Mouse (Mus musculus) midbrain, embryonic 11.5 days (tissue): Measurements from ENCODE around the gene Tmem141. TPM values are rescaled to one million over a fixed set of nuclear protein-coding genes. Genes with fewer than 3 reads are reported as not detected.

Source experiments
- ATAC-seq: fragments of 200-750 bp; cut with Nextera tagmentation; 2 replicates; pipeline ENCODE4 v1.8.0; 2017; ENCODE audit warnings: moderate TSS enrichment, moderate library complexity; ENCODE audit not compliant: low FRiP score
- DNase-seq: peaks from one replicate; pipeline ENCODE4 v3.0.0; 2015; ENCODE audit warnings: low spot score; ENCODE audit errors: missing footprints
- H3K27ac ChIP-seq: fragments of 300-500 bp; sonication (generic); 2 replicates; pipeline ENCODE4 v1.5.1; 2014; ENCODE audit warnings: low read depth, low read length
- H3K27me3 ChIP-seq: fragments of 300-500 bp; sonication (generic); 2 replicates; pipeline ENCODE4 v1.6.1; 2014; ENCODE audit warnings: mild to moderate bottlenecking, low read length, moderate library complexity, mixed read lengths; ENCODE audit not compliant: control insufficient read depth, insufficient read depth
- H3K36me3 ChIP-seq: fragments of 300-500 bp; sonication (generic); 2 replicates; pipeline ENCODE4 v1.6.1; 2014; ENCODE audit warnings: mild to moderate bottlenecking, low read length, moderate library complexity, mixed read lengths; ENCODE audit not compliant: control insufficient read depth, insufficient read depth
- H3K4me1 ChIP-seq: fragments of 300-500 bp; sonication (generic); 2 replicates; pipeline ENCODE4 v1.6.1; 2014; ENCODE audit warnings: low read length; ENCODE audit not compliant: control insufficient read depth, insufficient read depth
- H3K4me2 ChIP-seq: fragments of 300-500 bp; sonication (generic); 2 replicates; pipeline ENCODE4 v1.6.1; 2014; ENCODE audit warnings: mild to moderate bottlenecking, moderate library complexity
- H3K4me3 ChIP-seq: fragments of 300-500 bp; sonication (generic); 2 replicates; pipeline ENCODE4 v1.5.1; 2014; ENCODE audit warnings: low read depth, low read length
- H3K9ac ChIP-seq: fragments of 300-500 bp; sonication (generic); 2 replicates; pipeline ENCODE4 v1.6.1; 2014; ENCODE audit warnings: low read length
- H3K9me3 ChIP-seq: fragments of 300-500 bp; sonication (generic); 2 replicates; pipeline ENCODE4 v1.6.1; 2016; ENCODE audit warnings: low read length; ENCODE audit not compliant: control insufficient read depth
- WGBS: fragments of 180-500 bp; shearing (Covaris S2); extraction: QIAGEN DNeasy Blood & Tissue Kit; methylation state at CpG from one replicate; pipeline ENCODE4 v1.1.7; 2014; 5-methylcytosine and 5-hydroxymethylcytosine counted together
- polyA plus RNA-seq: library from polyadenylated mRNA; unstranded; fragments of >200 nt; fragmentation: Nextera tagmentation; extraction: Ambion mirVana; gene quantifications from 2 replicates; pipeline ENCODE4 v1.2.1, GENCODE M21; 2014

The Tmem141 gene
- polyA plus RNA-seq, 1 experiment from 2014 or later = 19.1 TPM

GRCm38 (mm10) chr2:25654502-25654901 lies 32.7 kb upstream of the Tmem141 start:
- DNase-seq = no peak
- H3K9ac ChIP-seq = no peak overlapping the region
- H3K27ac ChIP-seq = no peak overlapping the region
- H3K4me2 ChIP-seq = no peak overlapping the region
- ATAC-seq = no peak
- H3K4me3 ChIP-seq = no peak overlapping the region
- no peaks in the 10 kb centered on the region for H3K4me1 ChIP-seq
- WGBS = 47% methylated on average over 1 of the region's 1 CpGs
- H3K36me3 ChIP-seq = no peaks in the 10 kb centered on the region
- no peaks in the 10 kb centered on the region for H3K27me3 ChIP-seq
- H3K9me3 ChIP-seq = no peaks in the 10 kb centered on the region

DNA sequence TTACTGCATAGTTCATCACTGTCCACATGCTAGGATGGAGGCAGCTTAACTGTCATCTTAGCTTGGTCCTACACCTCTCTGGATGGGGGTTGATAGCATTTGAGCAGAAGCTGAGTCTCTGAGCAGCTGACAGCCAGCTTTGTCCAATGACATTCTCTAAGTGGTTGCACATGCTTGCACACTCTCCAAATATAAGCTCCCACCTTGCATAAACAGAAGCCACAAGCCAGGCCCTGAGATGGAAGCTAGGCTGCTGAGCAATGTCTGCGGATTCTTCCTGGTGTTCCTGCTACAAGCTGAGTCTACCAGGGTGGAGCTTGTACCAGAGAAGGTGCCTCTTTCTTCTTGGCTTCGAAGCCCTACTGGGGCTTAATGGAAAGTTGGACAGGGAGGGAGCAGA lies 31.1 kb upstream of the Tmem141 start, which contains the start of gene Lcn8:
Gene Lcn8, plus strand, starts transcription at position 219 of the 400 bp plus-strand sequence.
- Histone ChIP-seq H3K9ac (no peak within 1 kb of the TSS), H3K4me2 (no peak within 1 kb of the TSS)

DNA sequence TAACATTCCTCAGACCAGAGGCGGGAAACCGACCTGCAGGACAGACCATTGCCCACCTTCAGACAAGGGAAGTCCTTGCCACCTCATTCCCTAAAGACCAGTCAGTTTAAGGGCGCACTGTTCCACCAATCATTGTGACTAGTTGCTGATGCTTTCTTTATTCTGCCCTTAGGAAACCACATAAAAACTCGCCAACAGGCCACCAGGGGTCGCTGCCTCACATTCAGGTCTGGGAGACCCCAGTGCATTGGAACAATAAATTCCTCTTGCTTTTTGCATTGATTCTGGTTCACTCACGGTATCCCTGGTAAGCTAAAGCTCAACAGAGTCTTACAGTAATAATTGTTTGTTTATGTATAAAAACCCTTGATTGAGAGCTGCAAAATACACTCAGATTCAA lies 18.1 kb upstream of the Tmem141 start:
- no peak overlapping the region for H3K9ac ChIP-seq
- H3K4me1 ChIP-seq = no peaks in the 10 kb centered on the region
- H3K9me3 ChIP-seq = no peaks in the 10 kb centered on the region
- no peak overlapping the region for H3K4me3 ChIP-seq
- no peak overlapping the region for H3K27ac ChIP-seq
- peak; percentile 91 for DNase-seq
- no peaks in the 10 kb centered on the region for H3K36me3 ChIP-seq
- 19% methylated on average over 6 of the region's 6 CpGs for WGBS
- no peak overlapping the region for H3K4me2 ChIP-seq
- H3K27me3 ChIP-seq = no peaks in the 10 kb centered on the region
- ATAC-seq = no peak

More for the DNA sequence above, 31.1 kb upstream of the Tmem141 start, which contains the start of gene Lcn8:
- H3K9me3 ChIP-seq = no peaks in the 10 kb centered on the region
- no peaks in the 10 kb centered on the region for H3K4me1 ChIP-seq
- no peak within 1 kb of the TSS for H3K4me3 ChIP-seq
- no peak for DNase-seq
- H3K27me3 ChIP-seq = no peaks in the 10 kb centered on the region
- no peak within 1 kb of the TSS for H3K27ac ChIP-seq
- 83% methylated on average over 2 of the region's 2 CpGs for WGBS
- ATAC-seq = no peak
- no peaks in the 10 kb centered on the region for H3K36me3 ChIP-seq

GRCm38 (mm10) chr2:25634046-25634445 lies 12.2 kb upstream of the Tmem141 start:
- no peak for DNase-seq
- H3K27ac ChIP-seq = no peak overlapping the region
- H3K4me3 ChIP-seq = no peak overlapping the region
- no peak overlapping the region for H3K4me2 ChIP-seq
- H3K36me3 ChIP-seq = no peaks in the 10 kb centered on the region
- no peaks in the 10 kb centered on the region for H3K9me3 ChIP-seq
- H3K27me3 ChIP-seq = no peaks in the 10 kb centered on the region
- H3K4me1 ChIP-seq = no peaks in the 10 kb centered on the region
- no peak for ATAC-seq
- WGBS = 26% methylated on average over 1 of the region's 1 CpGs
- no peak overlapping the region for H3K9ac ChIP-seq

DNA sequence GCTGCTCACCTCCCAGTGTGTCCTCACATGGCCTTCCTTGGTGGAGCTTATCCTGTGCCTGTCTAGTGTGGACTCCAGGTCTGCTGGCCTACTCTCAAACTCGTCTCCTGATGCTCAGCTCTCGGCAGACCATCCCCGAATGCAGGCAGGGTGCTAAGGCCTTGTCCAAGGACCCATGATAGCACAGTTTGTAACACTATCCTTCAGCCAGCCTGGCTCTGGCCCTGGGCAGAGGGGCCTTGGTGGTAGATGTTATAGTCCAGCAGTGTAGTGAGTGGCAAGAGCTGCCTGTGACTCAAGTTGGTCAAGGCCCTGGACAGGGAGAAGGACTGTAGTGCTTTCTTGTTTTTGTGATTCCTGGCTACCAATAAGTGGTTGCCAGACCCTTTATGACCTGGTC lies 11.8 kb upstream of the Tmem141 start:
- H3K9ac ChIP-seq = no peak overlapping the region
- no peaks in the 10 kb centered on the region for H3K9me3 ChIP-seq
- no peak overlapping the region for H3K4me3 ChIP-seq
- no peak overlapping the region for H3K4me2 ChIP-seq
- DNase-seq (no peak), ATAC-seq (no peak)
- WGBS = 83% methylated on average over 3 of the region's 3 CpGs
- no peak overlapping the region for H3K27ac ChIP-seq
- no peaks in the 10 kb centered on the region for H3K4me1 ChIP-seq
- no peaks in the 10 kb centered on the region for H3K36me3 ChIP-seq
- no peaks in the 10 kb centered on the region for H3K27me3 ChIP-seq

DNA sequence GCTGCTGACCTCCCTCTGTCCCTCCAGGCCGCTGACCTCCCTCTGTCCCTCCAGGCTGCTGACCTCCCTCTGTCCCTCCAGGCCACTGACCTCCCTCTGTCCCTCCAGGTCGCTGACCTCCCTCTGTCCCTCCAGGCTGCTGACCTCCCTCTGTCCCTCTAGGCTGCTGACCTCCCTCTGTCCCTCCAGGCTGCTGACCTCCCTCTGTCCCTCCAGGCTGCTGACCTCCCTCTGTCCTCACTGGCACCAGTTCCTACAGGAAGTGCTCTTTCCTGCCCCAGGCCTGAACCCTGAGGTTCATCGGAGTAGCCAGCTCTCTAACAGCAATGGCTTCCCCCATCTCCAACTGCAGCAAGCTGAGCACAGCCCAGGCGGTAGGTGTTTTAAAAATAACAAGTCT lies 6.9 kb upstream of the Tmem141 start:
- Histone ChIP-seq H3K9me3 (no peaks in the 10 kb centered on the region), H3K9ac (no peak overlapping the region), H3K27ac (no peak overlapping the region), H3K4me1 (no peaks in the 10 kb centered on the region), H3K4me3 (no peak overlapping the region), H3K4me2 (no peak overlapping the region), H3K36me3 (no peaks in the 10 kb centered on the region), H3K27me3 (no peaks in the 10 kb centered on the region)
- no peak for ATAC-seq
- WGBS = 52% methylated on average over 4 of the region's 4 CpGs
- no peak for DNase-seq

GRCm38 (mm10) chr2:25627811-25628210 lies 6.0 kb upstream of the Tmem141 start, which contains the start of gene Fcna:
Fcna (minus strand) TSS chr2:25628030.
- WGBS = 83% methylated on average over 6 of the region's 6 CpGs

DNA sequence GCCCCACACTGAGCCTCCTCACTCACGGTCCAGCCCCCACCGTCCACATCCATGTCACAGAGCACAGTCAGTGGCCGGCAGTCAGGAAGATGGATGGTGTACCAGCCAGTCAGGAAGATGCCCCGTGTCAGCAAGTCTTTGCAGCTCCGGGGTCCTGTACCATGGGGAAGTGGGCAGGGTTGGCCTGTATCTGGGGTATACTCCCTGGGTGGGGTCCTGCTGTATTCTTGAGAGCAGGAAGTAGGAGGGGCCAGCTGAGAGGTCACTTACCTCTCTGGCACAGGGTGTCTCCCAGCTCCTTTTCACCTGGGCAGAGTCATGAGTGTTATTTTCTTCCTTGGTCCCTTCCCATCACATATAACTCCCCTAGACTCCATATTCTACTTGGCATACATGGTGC lies 4.2 kb upstream of the Tmem141 start:
- Histone ChIP-seq H3K4me3 (no peak overlapping the region), H3K9ac (no peak overlapping the region), H3K9me3 (no peaks in the 10 kb centered on the region), H3K4me1 (no peaks in the 10 kb centered on the region), H3K36me3 (no peaks in the 10 kb centered on the region), H3K4me2 (no peak overlapping the region), H3K27me3 (no peaks in the 10 kb centered on the region), H3K27ac (no peak overlapping the region)
- WGBS = 81% methylated on average over 5 of the region's 5 CpGs
- DNase-seq = no peak
- ATAC-seq = no peak

More at GRCm38 (mm10) chr2:25627811-25628210, 6.0 kb upstream of the Tmem141 start, which contains the start of gene Fcna:
- H3K4me1 ChIP-seq = no peaks in the 10 kb centered on the region
- H3K4me2 ChIP-seq = no peak within 1 kb of the TSS
- no peaks in the 10 kb centered on the region for H3K9me3 ChIP-seq
- DNase-seq (no peak), ATAC-seq (no peak)
- H3K9ac ChIP-seq = no peak within 1 kb of the TSS
- no peaks in the 10 kb centered on the region for H3K36me3 ChIP-seq
- no peak within 1 kb of the TSS for H3K4me3 ChIP-seq
- no peaks in the 10 kb centered on the region for H3K27me3 ChIP-seq
- H3K27ac ChIP-seq = no peak within 1 kb of the TSS

GRCm38 (mm10) chr2:25620852-25621228 lies 965 bp downstream of the Tmem141 start:
- WGBS = 94% methylated on average over 4 of the region's 4 CpGs
- no peak overlapping the region for H3K4me2 ChIP-seq

More at GRCm38 (mm10) chr2:25620852-25621228, 965 bp downstream of the Tmem141 start:
- no peaks in the 10 kb centered on the region for H3K4me1 ChIP-seq
- H3K27me3 ChIP-seq = peaks cover 17% of the 10 kb centered on the region
- ATAC-seq (no peak), DNase-seq (no peak)
- H3K36me3 ChIP-seq = no peaks in the 10 kb centered on the region
- H3K4me3 ChIP-seq = no peak overlapping the region
- H3K9me3 ChIP-seq = no peaks in the 10 kb centered on the region
- no peak overlapping the region; the same call in 1 of the 2 replicates for H3K9ac ChIP-seq
- no peak overlapping the region for H3K27ac ChIP-seq
